Mouse (Mus musculus): ENCODE data around the gene Psmc2.
A peak's percentile ranks its signal among the peaks of the same experiment; 100 is the strongest.

The Psmc2 gene

DNA sequence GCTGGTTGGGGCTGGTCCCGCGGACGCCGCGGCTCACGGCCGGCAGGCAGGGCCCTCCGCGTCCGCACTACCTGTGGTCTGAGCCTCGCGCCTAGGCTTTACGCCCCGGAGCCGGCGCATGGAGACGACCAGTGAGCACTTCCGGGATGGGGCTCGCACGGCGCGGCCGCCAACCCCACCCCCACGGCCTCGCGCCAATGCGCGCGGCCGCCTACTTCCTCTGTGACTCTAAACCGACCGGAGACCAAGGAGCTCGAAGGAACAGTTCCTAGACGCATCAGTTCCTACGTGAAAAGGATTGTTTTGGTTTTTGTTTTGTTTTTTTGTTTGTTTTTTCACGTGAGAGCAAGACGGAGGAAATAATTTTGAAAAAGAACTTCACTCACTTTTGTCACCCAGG, at the start of gene Psmc2, which contains the start of gene Dnajc2:
Gene Psmc2 (plus strand): TSS at position 231 of the 400 bp plus-strand sequence.
Gene Dnajc2 (minus strand): TSS at position 199 of the 400 bp plus-strand sequence.
- DNase-seq (ENCODE audit: low read depth): peak; percentile 97

GRCm38 (mm10) chr5:21735584-21735983, 49.5 kb upstream of the Psmc2 start:
- DNase-seq (ENCODE audit: low read depth): peak; percentile 90

DNA sequence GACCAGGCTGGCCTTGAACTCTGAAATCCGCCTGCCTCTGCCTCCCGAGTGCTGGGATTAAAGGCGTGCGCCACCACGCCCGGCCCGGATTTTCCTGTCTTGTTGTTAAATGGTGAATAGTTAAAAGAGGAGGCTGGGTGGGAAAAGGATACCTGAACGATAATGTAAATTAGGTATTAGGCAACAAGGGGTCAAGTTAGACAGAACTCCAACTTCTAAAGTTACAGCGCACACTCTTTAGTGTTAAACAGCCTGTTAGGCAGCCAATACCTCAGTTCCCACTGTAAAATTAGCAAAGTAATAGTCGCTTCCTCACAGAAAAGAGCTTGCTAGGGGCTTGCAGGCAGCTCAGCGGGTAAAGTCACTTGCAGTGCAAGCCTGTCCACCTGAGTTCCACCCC, 49.0 kb upstream of the Psmc2 start:
- DNase-seq (ENCODE audit: low read depth): no peak

- DNase-seq (ENCODE audit: low read depth): peak; percentile 92
Measured at GRCm38 (mm10) chr5:21736956-21737585, 48.0 kb upstream of the Psmc2 start, which contains the start of gene Pmpcb. Pmpcb (plus strand) TSS chr5:21737141.

DNA sequence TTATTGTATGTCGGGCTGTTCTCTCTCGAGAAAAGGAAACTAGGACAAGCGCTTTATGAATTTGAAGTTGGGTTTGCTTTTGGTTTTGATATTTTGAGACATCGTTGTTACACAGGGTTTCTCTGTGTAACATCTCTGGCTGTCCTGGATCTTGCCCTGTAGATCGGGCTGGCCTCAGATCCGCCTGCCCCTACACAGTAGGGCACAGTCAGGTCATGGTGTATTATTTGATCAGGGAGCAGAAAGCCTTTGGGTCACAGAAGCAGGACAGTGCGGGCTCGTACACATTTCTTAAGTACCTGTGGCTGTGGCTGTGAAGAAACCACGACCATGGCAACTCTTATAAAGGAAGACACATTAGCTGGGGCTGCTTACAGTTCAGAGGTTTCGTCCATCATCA, 47.5 kb upstream of the Psmc2 start:
- no peak for DNase-seq (ENCODE audit: low read depth)

DNA sequence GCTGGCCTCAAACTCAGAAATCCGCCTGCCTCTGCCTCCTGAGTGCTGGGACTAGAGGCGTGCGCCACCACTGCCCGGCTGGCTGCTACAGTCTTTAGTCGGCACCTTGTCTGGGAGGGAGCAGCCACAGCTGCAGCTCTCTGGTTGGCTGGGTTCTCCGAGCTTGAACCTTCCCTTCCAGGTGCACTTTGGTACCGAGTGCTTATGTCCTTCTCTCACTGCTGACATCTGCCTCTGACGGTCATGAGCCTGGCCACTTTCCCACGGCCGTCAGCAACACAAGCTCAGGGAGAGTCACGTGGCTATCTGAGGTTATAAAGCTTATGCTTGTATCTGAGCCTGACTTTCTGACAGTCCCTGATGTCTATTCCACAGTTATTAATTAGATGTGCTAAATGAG, 46.0 kb upstream of the Psmc2 start:
- no peak for DNase-seq (ENCODE audit: low read depth)

DNA sequence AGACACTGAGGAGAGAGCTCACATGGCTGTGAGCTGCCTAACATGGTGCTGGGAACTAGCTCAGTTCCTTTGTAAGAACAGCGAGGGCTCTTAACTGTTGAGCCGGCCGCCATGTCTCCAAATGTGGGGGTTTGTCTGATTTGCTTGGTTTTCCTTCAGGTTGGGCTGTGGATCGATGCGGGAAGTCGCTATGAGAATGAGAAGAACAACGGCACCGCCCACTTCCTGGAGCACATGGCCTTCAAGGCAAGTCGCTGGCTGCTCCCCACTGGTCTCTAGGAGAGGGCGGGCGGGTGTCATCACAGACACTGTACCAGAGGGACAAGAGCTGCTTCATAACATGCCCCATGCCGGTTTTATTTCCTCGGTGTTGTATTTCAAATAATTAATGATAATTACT, 45.2 kb upstream of the Psmc2 start:
- DNase-seq (ENCODE audit: low read depth): no peak

DNA sequence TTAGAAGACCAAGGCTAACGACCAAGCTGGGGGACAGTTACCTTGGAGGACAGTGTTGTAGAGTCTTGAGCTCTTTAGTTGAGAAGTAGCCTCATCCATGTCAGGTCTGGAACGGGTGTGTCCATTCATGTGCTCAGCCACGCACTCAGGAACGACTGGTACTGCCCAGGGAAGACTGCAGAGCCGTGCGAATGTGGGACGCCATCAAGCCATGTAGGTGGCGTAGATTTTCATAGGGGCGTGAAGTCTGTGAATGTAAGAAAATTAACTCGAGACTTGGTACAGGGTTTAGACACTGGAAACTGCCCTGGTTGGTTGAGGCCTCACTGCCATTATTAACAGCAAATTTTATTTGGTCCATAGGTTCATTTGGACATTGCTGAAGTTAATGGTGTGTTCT, 41.5 kb upstream of the Psmc2 start:
- no peak for DNase-seq (ENCODE audit: low read depth)

DNA sequence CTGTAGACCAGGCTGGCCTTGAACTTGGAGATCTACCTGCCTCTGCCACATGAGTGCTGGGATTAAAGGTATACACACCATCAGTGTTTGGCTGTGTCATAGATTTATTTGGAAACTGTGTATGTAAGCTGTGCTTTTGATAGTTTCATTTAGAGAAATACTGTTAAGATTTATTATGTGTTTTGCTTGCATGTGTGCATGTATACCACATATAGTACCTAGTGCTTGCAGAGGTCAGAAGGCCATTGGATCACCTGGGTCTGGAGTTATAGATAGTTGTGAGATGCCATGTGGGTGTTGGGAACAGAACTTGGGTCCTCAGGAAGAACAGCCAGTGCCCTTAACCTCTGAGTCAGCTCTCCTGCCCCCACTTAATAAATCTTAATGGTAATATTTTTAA, 40.4 kb upstream of the Psmc2 start:
- no peak for DNase-seq (ENCODE audit: low read depth)

DNA sequence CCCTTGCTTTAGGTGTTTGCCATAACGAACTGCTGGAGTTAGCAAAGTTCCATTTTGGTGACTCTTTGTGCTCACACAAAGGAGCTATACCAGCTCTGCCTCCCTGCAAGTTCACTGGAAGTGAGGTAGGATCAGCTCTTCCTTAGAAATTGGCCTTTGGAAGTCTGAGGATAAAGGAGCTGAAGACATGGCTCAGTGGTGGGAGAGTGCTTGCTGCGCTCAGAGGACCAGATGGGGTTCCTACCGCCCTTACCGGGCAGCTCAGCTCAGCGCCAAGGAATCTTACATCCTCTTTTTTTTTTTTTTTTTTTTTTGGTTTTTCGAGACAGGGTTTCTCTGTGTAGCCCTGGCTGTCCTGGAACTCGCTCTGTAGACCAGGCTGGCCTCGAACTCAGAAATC, 39.1 kb upstream of the Psmc2 start:
- no peak for DNase-seq (ENCODE audit: low read depth)

DNA sequence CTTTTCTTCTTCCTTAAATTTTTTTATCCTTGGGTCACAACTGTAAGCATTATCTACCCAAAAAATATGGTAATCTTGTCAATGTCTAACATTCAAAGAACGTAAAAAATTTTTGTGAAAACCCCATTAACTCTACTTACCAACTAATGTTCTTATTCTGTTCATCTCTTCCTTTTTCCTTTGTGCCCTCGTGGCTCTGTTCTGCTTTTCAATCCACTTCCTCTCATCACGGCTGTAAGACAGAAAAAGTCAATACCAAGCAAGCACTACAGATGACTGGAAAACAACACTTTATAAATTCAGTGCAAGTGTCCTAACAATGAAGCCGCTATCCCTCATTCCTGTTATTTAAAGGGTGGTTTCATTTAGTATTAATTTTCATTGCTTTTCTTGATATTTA, 16.6 kb upstream of the Psmc2 start:
- no peak for DNase-seq (ENCODE audit: low read depth)

- DNase-seq (ENCODE audit: low read depth): no peak
Measured at GRCm38 (mm10) chr5:21769841-21770240, 15.2 kb upstream of the Psmc2 start.

DNA sequence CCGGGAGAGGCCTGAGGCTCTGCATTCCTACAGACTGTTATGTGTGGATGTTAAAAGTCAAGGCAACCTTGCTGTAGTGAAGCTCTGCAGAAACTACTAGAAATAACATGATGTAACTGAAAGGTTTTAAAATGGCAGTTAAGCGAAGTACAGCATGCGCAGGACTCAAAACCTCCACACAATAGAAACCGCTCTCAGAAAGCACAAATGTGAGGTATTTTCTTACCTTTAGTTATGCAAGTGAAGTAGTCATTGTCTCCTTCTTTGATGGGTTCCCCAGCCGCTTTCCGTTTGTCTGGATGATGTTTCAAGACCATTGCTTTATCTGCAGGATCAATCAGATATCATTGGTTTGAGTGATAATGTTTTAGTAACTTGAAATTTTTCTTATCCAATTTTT, 8.6 kb upstream of the Psmc2 start:
- DNase-seq (ENCODE audit: low read depth): no peak

GRCm38 (mm10) chr5:21784161-21785052, 676 bp upstream of the Psmc2 start:
- peak; percentile 51 for DNase-seq (ENCODE audit: low read depth)

DNA sequence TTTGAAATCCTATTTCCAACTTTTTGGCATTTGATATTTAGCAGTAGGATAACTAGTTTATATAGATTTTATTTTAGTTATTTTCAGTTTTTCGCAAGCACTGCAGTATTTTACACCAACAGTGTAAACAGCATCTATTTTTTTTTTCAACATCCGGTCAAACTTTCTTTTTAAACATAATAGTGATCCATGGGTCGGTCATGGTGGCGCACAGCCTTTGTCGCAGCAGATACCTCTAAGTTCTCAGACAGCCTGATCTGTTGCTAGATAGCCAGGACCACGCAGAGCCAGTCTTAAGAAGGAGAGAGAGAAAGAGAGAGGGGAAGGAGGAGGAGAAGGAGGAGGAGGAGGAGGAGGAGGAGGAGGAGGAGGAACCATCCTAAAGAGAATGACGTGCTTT, 693 bp downstream of the Psmc2 start:
- peak; percentile 7 for DNase-seq (ENCODE audit: low read depth)

- peak; percentile 95 for DNase-seq (ENCODE audit: low read depth)
Measured at GRCm38 (mm10) chr5:21786258-21787185, 1.4 kb downstream of the Psmc2 start.

GRCm38 (mm10) chr5:21787186-21788105, 2.4 kb downstream of the Psmc2 start:
- no peak for DNase-seq (ENCODE audit: low read depth)

GRCm38 (mm10) chr5:21789061-21789460, 4.0 kb downstream of the Psmc2 start:
- no peak for DNase-seq (ENCODE audit: low read depth)

GRCm38 (mm10) chr5:21792166-21792565, 7.1 kb downstream of the Psmc2 start:
- DNase-seq (ENCODE audit: low read depth): no peak

- DNase-seq (ENCODE audit: low read depth): no peak
Measured at GRCm38 (mm10) chr5:21802907-21803306, 17.8 kb downstream of the Psmc2 start.

GRCm38 (mm10) chr5:21803691-21804188, 18.7 kb downstream of the Psmc2 start:
- no peak for DNase-seq (ENCODE audit: low read depth)

All from NIH3T3 (cell line).